Mouse (Mus musculus) CD4-positive, CD25-positive, alpha-beta regulatory T cell, adult 4 months (primary cell): Measurements from ENCODE around the gene Tubb4b. TPM values are rescaled to one million over a fixed set of nuclear protein-coding genes. Genes with fewer than 3 reads are reported as not detected.

ENCODE experiments used
- polyA plus RNA-seq, 2 experiments: library from polyadenylated mRNA; unstranded; fragments of 100-300 nt; shearing (Covaris generic); gene quantifications; one replicate each; pipeline ENCODE4 v1.2.1; 2017

The Tubb4b gene
- polyA plus RNA-seq, 2 experiments from 2014 or later, result 94.5 to 120 TPM

Other genes with a start within 250 kb of the Tubb4b start
- gene Mrpl41, start 249.6 kb downstream of the Tubb4b start, polyA plus RNA-seq, result 10 to 100 TPM; 91.6 to 98.5 TPM
- gene Pnpla7, start 248.7 kb downstream of the Tubb4b start, polyA plus RNA-seq, result 100 to 1,000 TPM in 1 of 2 experiments, 10 to 100 TPM in 1; 65.8 to 117 TPM
- 10 to 100 TPM in 1 of 2 experiments, 1 to 10 TPM in 1; 8.6 to 13.7 TPM for gene Nsmf, start 170.3 kb downstream of the Tubb4b start, polyA plus RNA-seq
- gene Entpd8, start 144.4 kb downstream of the Tubb4b start, polyA plus RNA-seq, result under 1 TPM in 1 of 2 experiments, not detected in 1; 0.52 TPM
- gene Noxa1, start 129.6 kb downstream of the Tubb4b start, polyA plus RNA-seq, result 1 to 10 TPM; 5.5 to 7.0 TPM
- under 1 TPM in 1 of 2 experiments, not detected in 1; 0.28 TPM for gene Nrarp, start 43.9 kb downstream of the Tubb4b start, polyA plus RNA-seq
- 10 to 100 TPM; 60.5 to 94.3 TPM for gene Tor4a, start 27.8 kb downstream of the Tubb4b start, polyA plus RNA-seq
- 10 to 100 TPM; 48.2 to 55.8 TPM for gene Nelfb, start 13.2 kb downstream of the Tubb4b start, polyA plus RNA-seq
- not detected for gene Stpg3, start 10.1 kb downstream of the Tubb4b start, polyA plus RNA-seq
- not detected for gene Fam166a, start 6.0 kb downstream of the Tubb4b start, polyA plus RNA-seq
- not detected for gene Slc34a3, start 9.7 kb upstream of the Tubb4b start, polyA plus RNA-seq
- gene Rnf224, start 12.1 kb upstream of the Tubb4b start, polyA plus RNA-seq, result not detected
- under 1 TPM; 0.38 to 0.57 TPM for gene Rnf208, start 17.6 kb upstream of the Tubb4b start, polyA plus RNA-seq
- gene Cysrt1, start 17.8 kb upstream of the Tubb4b start, polyA plus RNA-seq, result not detected
- 1 to 10 TPM; 5.9 to 7.1 TPM for gene AL732309.1, start 22.2 kb upstream of the Tubb4b start, polyA plus RNA-seq
- gene Tmem203, start 30.7 kb upstream of the Tubb4b start, polyA plus RNA-seq, result 10 to 100 TPM in 1 of 2 experiments, 1 to 10 TPM in 1; 9.5 to 10.4 TPM
- 1 to 10 TPM; 1.8 to 3.8 TPM for gene Tprn, start 37.9 kb upstream of the Tubb4b start, polyA plus RNA-seq
- 100 to 1,000 TPM; 124 to 131 TPM for gene Ssna1, start 47.7 kb upstream of the Tubb4b start, polyA plus RNA-seq
- gene Anapc2, start 47.8 kb upstream of the Tubb4b start, polyA plus RNA-seq, result 10 to 100 TPM; 34.8 to 54.1 TPM
- gene Tmem210, start 63.4 kb upstream of the Tubb4b start, polyA plus RNA-seq, result not detected
- gene Lrrc26, start 65.2 kb upstream of the Tubb4b start, polyA plus RNA-seq, result not detected
- not detected for gene Grin1, start 94.5 kb upstream of the Tubb4b start, polyA plus RNA-seq
- 10 to 100 TPM; 21.7 to 32.4 TPM for gene Man1b1, start 107.6 kb upstream of the Tubb4b start, polyA plus RNA-seq
- 10 to 100 TPM; 15.5 to 24.6 TPM for gene Dpp7, start 131.7 kb upstream of the Tubb4b start, polyA plus RNA-seq
- gene Uap1l1, start 141.0 kb upstream of the Tubb4b start, polyA plus RNA-seq, result 10 to 100 TPM; 18.0 to 18.8 TPM
- 1 to 10 TPM in 1 of 2 experiments, under 1 TPM in 1; 0.58 to 1.2 TPM for gene Sapcd2, start 147.6 kb upstream of the Tubb4b start, polyA plus RNA-seq
- not detected for gene Entpd2, start 171.2 kb upstream of the Tubb4b start, polyA plus RNA-seq
- 1 to 10 TPM; 1.4 to 2.3 TPM for gene Npdc1, start 174.6 kb upstream of the Tubb4b start, polyA plus RNA-seq
- gene Fut7, start 198.6 kb upstream of the Tubb4b start, polyA plus RNA-seq, result 10 to 100 TPM in 1 of 2 experiments, 1 to 10 TPM in 1; 4.0 to 11.7 TPM
- 10 to 100 TPM; 31.9 to 45.3 TPM for gene Abca2, start 204.0 kb upstream of the Tubb4b start, polyA plus RNA-seq
- 1 to 10 TPM; 1.2 to 2.2 TPM for gene Clic3, start 232.1 kb upstream of the Tubb4b start, polyA plus RNA-seq
- 100 to 1,000 TPM in 1 of 2 experiments, 10 to 100 TPM in 1; 74.7 to 102 TPM for gene Paxx, start 236.4 kb upstream of the Tubb4b start, polyA plus RNA-seq
- gene Ptgds, start 245.3 kb upstream of the Tubb4b start, polyA plus RNA-seq, result not detected